Mouse (Mus musculus): ENCODE results near the gene Cds2. TPM values are rescaled to one million over a fixed set of nuclear protein-coding genes. Genes with fewer than 3 reads are reported as not detected.

The Cds2 gene
- polyA plus RNA-seq, 1 experiment: 181 TPM

DNA sequence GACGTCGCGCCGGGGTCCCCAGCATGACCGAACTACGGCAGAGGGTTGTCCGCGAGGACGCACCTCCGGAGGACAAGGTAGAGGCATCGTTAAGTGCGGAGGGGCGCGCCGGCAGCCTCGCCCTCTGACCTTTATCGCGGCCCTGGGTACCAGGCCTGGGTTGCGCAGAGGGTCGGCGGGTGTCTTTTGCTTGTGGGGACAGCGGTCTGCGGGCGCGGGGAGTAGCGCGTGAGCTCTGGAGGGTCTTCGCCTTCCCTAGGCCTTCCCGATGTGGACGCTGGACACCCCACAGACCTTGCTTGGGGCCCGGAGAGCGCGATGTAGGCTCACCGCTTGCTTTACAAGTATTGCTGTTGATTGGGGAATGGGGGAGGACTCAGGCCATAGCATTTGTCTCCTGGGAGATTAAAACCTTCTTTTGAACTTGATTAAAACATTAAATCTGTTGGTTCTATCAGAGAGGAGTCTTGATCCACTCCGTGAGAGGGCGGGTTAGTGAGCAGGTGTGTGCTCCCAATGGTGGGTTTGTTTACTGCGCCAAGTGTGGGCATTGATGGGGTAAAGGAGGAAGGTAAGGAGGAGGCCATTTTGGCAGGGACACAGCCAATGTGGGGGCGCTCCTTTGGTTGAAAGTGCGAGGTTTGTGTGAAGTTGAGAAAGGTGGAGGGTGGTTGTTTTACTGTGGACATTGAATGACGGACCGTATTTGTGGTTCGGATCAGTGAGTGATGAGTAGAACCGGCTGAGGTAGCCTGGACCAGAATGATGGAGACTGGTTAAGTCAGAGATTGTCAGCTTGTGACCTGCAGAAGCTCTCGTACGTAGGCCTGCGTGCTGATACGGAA lies 695 bp downstream of the Cds2 start:
- TF ChIP-seq POLR2A (IDR thresholded peaks at IDR 0.05; ENCODE audit: insufficient read depth, low read depth, low read length): no peak
- no peak for TF ChIP-seq CTCF (IDR thresholded peaks at IDR 0.05; ENCODE audit: insufficient read depth, low read depth, low read length)
- Histone ChIP-seq H3K27ac (ENCODE audit: insufficient read depth, low read depth, low read length) (peak overlapping the region; percentile 79), H3K4me3 (ENCODE audit: insufficient read depth, low read depth, low read length) (peak overlapping the region; percentile 86), H3K4me1 (ENCODE audit: control insufficient read depth, insufficient read depth, low read length) (no peaks in the 10 kb centered on the region)
- WGBS: under 1% methylated on average over 47 of the region's 47 CpGs

DNA sequence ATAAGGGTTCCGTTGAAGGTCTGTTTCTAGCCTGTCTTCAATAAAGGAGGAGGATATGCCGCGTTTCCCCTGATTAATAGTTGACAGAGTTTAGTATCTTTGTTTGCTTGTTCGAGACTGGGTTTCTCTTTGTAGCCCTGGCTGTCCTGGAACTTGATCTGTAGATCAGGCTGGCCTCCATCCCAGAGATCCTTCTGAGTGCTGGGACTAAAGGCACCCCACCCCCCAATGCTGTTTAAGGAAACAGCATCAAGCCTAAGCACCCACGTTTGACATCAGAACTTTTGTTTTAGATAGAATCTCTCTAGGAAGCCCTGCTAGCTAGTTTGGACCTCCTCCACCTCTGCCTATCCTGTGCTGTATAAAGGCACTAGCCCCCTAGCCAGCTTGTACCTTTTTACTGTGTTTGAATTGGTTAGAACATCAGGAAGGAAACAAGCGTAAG lies 1.3 kb downstream of the Cds2 start:
- H3K4me1 ChIP-seq (ENCODE audit: control insufficient read depth, insufficient read depth, low read length): peaks cover 2% of the 10 kb centered on the region; the same call in 1 of the 2 replicates
- WGBS: 8% methylated on average over 6 of the region's 6 CpGs
- 0 out of 2 replicates have a peak overlapping the region, but pooled peaks have one; percentile 79 for H3K27ac ChIP-seq (ENCODE audit: insufficient read depth, low read depth, low read length)
- H3K4me3 ChIP-seq (ENCODE audit: insufficient read depth, low read depth, low read length): peak overlapping the region; percentile 86
- TF ChIP-seq CTCF (IDR thresholded peaks at IDR 0.05; ENCODE audit: insufficient read depth, low read depth, low read length): no peak
- TF ChIP-seq POLR2A (IDR thresholded peaks at IDR 0.05; ENCODE audit: insufficient read depth, low read depth, low read length): no peak

DNA sequence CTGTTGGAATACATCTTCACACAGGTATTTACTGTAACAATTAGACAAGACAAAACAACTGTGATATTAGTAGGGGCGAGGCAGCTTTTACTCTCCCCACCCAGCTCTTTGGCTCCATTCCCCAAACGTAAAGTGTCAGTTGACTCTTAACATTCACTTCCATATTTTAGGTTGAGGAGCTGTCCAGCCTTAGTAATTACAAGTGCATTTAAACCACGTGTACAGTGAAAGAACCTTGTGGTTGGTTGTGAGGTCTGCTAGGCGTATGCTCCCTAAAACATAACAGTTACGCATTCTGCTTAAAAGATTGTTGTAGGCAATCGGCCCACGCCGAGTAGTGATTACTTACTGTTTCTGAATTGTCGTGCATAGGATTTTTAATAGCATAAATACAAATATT lies 2.2 kb downstream of the Cds2 start:
- Histone ChIP-seq H3K4me3 (ENCODE audit: insufficient read depth, low read depth, low read length) (no peak overlapping the region), H3K4me1 (ENCODE audit: control insufficient read depth, insufficient read depth, low read length) (peaks cover 2% of the 10 kb centered on the region; the same call in 1 of the 2 replicates), H3K27ac (ENCODE audit: insufficient read depth, low read depth, low read length) (no peak overlapping the region)
- 82% methylated on average over 9 of the region's 9 CpGs for WGBS
- TF ChIP-seq POLR2A (IDR thresholded peaks at IDR 0.05; ENCODE audit: insufficient read depth, low read depth, low read length): no peak
- no peak for TF ChIP-seq CTCF (IDR thresholded peaks at IDR 0.05; ENCODE audit: insufficient read depth, low read depth, low read length)

DNA sequence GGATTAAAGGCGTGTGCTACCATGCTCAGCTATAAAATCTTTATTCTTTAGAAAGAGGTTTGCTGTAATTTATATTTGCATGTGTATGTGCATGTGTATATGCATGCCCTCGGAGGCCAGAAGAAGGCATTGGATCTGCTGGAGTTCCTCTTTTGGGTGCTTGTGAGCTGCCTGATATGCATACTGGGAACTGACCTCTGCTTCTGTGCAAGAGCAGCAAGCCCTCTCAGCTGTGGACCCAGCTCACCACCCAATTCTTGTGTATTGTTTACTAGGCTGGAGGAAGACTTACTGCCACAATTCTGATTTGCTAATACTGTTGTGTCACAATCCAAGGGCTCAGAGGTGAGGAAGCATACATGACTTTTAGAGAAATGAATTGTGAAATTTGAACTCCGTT lies 3.1 kb downstream of the Cds2 start:
- H3K27ac ChIP-seq (ENCODE audit: insufficient read depth, low read depth, low read length): no peak overlapping the region
- 86% methylated on average over 3 of the region's 3 CpGs for WGBS
- TF ChIP-seq POLR2A (IDR thresholded peaks at IDR 0.05; ENCODE audit: insufficient read depth, low read depth, low read length) (no peak), CTCF (IDR thresholded peaks at IDR 0.05; ENCODE audit: insufficient read depth, low read depth, low read length) (no peak)
- no peak overlapping the region for H3K4me3 ChIP-seq (ENCODE audit: insufficient read depth, low read depth, low read length)
- peaks cover 7% of the 10 kb centered on the region; the same call in 1 of the 2 replicates for H3K4me1 ChIP-seq (ENCODE audit: control insufficient read depth, insufficient read depth, low read length)

DNA sequence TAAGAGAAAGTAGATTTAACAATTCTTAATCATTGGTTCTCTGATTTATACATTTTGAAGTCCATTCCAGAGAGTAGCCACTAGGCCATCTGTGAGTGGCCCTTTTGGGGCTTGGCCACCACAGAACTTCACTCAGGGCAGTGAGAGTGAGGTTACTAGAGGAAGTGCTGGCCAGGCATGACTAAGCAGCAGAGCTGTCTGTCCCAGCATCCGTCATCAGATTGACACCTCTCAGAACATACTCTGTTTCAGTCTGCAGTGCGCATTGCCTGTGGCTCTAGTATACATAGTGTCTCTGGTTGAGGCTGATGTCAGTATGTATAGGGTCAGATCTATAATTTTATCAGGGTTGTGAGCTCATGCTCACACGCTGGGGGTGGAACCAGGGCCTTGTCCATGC lies 6.3 kb downstream of the Cds2 start:
- TF ChIP-seq CTCF (IDR thresholded peaks at IDR 0.05; ENCODE audit: insufficient read depth, low read depth, low read length) (no peak), POLR2A (IDR thresholded peaks at IDR 0.05; ENCODE audit: insufficient read depth, low read depth, low read length) (no peak)
- H3K4me3 ChIP-seq (ENCODE audit: insufficient read depth, low read depth, low read length): no peak overlapping the region
- H3K4me1 ChIP-seq (ENCODE audit: control insufficient read depth, insufficient read depth, low read length): peaks cover 7% of the 10 kb centered on the region; the same call in 1 of the 2 replicates
- H3K27ac ChIP-seq (ENCODE audit: insufficient read depth, low read depth, low read length): no peak overlapping the region
- WGBS: 80% methylated on average over 3 of the region's 3 CpGs

DNA sequence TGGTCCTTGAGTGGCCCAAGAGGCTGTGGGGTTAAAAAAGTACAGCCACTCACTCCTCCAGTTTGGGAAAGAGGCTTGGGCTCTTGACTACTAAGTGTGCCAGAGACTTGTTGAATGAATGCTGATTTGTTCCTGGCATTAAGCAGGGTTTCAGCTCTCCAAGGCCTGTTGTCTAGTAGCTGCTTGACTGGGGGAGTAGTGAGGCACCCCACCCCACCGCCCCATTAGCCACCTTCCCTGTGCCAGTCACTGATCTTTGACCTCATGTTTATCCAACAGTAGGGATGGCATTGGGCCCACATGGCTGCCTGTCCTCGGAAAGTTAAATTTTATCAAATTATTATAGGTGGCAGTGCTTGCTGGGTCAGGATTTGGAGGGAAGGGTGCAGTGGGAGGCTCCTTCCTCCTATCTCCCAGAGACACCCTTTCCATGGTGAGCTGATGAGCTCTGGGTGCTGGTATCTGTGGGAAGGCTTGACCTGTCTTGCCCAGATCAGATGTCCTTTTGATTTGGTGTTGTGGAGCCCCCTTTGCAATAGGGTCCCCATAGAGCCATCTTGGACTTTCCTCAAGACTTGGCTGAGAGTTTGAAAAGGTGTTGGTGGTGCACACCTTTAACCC lies 7.5 kb downstream of the Cds2 start:
- TF ChIP-seq CTCF (IDR thresholded peaks at IDR 0.05; ENCODE audit: insufficient read depth, low read depth, low read length) (no peak), POLR2A (IDR thresholded peaks at IDR 0.05; ENCODE audit: insufficient read depth, low read depth, low read length) (no peak)
- Histone ChIP-seq H3K4me3 (ENCODE audit: insufficient read depth, low read depth, low read length) (no peak overlapping the region), H3K27ac (ENCODE audit: insufficient read depth, low read depth, low read length) (no peak overlapping the region), H3K4me1 (ENCODE audit: control insufficient read depth, insufficient read depth, low read length) (peaks cover 7% of the 10 kb centered on the region; the same call in 1 of the 2 replicates)
- 38% methylated on average over 2 of the region's 2 CpGs for WGBS

DNA sequence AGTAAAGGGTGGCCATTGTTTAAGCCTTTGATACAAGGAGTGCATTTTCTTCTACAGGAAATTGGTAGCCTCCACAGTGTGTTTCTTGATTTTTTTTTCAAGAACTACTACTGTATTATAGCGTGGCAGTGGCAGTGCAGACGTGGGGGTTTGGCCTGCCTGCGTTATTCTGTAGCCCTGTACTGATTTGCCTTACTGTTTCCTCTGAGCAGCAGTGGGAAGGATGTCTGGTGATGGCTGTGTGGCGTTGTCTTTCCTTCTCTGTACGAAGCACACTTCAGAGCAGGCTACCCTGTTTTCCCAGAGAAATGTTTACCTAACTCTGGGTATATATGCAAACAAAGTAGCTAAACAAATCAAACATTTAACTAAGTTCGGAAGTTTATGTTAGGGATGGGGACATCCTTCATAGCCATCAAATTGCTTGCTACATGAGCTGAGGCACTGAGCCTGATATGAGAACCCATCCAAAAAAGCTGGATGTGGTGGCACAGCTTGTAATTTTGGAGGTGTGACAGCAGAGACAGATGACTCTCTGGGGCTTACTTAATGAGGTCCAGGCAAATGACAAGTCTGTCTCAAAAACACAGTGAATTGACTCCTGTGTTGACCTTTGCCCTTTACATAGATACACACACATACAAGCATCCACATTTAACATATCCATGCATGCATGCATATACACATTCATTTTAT lies 9.9 kb downstream of the Cds2 start:
- Histone ChIP-seq H3K4me1 (ENCODE audit: control insufficient read depth, insufficient read depth, low read length) (peaks cover 7% of the 10 kb centered on the region; the same call in 1 of the 2 replicates), H3K4me3 (ENCODE audit: insufficient read depth, low read depth, low read length) (no peak overlapping the region), H3K27ac (ENCODE audit: insufficient read depth, low read depth, low read length) (no peak overlapping the region)
- TF ChIP-seq CTCF (IDR thresholded peaks at IDR 0.05; ENCODE audit: insufficient read depth, low read depth, low read length) (no peak), POLR2A (IDR thresholded peaks at IDR 0.05; ENCODE audit: insufficient read depth, low read depth, low read length) (no peak)
- 41% methylated on average over 6 of the region's 6 CpGs for WGBS

DNA sequence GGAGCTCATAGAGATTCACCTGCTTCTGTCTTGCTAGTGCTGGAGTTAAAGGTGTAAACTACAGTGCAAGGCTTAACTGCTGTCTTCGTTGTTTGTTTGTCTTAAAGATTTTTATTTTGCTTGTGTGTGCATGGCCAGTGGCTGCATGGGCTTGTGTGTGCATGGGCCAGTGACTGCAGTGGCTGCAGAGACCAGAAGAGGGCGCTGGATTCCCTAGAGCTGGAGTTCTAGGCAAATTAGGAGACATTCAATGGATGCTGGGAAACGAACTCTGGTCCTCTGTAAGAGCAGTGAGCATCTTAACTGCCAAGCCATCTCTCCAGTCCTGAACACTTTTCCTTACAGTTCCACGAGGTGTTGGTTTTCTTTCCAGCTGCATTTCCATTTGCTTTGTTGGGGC lies 12.6 kb downstream of the Cds2 start:
- H3K4me1 ChIP-seq (ENCODE audit: control insufficient read depth, insufficient read depth, low read length): peaks cover 9% of the 10 kb centered on the region
- WGBS: 74% methylated on average over 4 of the region's 4 CpGs
- no peak overlapping the region for H3K4me3 ChIP-seq (ENCODE audit: insufficient read depth, low read depth, low read length)
- H3K27ac ChIP-seq (ENCODE audit: insufficient read depth, low read depth, low read length): no peak overlapping the region
- TF ChIP-seq CTCF (IDR thresholded peaks at IDR 0.05; ENCODE audit: insufficient read depth, low read depth, low read length): no peak
- TF ChIP-seq POLR2A (IDR thresholded peaks at IDR 0.05; ENCODE audit: insufficient read depth, low read depth, low read length): no peak

All from olfactory bulb, adult 2 months (tissue).